Mouse (Mus musculus): Measurements from ENCODE around the gene Nln. TPM values are rescaled to one million over a fixed set of nuclear protein-coding genes. Genes with fewer than 3 reads are reported as not detected.

Nln gene
- 2.6 and 2.9 TPM in 2 replicates for polyA plus RNA-seq (2012; rRNA removed)

DNA sequence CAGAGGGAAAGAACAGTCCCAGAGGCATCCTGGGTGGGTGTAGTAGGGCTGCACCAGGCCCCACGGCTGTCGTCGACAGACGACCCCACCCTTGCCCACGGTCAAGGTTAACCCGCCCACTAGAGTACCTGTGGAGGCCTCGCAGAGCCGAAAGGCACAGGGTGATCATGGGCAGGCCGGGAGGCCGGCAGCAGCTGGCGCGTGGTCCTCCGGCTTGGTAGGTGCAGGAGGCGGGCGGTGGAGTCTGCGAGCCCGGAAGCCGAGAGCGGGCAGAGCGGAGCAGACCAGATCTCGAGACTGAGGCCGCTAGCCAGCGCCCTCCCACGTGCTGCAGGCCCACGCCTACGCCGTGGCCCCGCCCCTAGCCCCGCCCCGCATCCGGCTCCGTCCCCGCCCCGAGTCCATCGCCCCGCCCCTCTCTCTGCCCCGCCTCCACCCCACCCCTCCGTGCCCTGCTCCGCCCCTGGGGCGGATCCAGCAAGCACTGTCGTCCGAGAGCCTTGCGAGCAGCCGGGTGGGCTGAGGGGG lies at the start of gene Nln, which contains the start of gene Sgtb:
Gene Nln (minus strand): TSS at position 327 of the 528 bp plus-strand sequence.
Gene Sgtb (plus strand): TSS at position 454 of the 528 bp plus-strand sequence.
- no peaks in the 10 kb centered on the region for H3K36me3 ChIP-seq (ENCODE audit: control insufficient read depth, insufficient read depth, low read length)
- TF ChIP-seq POLR2A (IDR thresholded peaks at IDR 0.05; ENCODE audit: control insufficient read depth, extremely low read depth, insufficient read depth, low read length, poor library complexity) (no peak), CTCF (IDR thresholded peaks at IDR 0.05; ENCODE audit: borderline replicate concordance, control insufficient read depth, extremely low read depth, insufficient read depth, low read length, poor library complexity) (no peak)
- peak within 1 kb of the TSS; percentile 59 for H3K4me3 ChIP-seq (ENCODE audit: control insufficient read depth, insufficient read depth, low read length)
- under 1% methylated on average over 42 of the region's 44 CpGs for WGBS
- peak; percentile 71 for DNase-seq
- peaks cover 16% of the 10 kb centered on the region for H3K4me1 ChIP-seq (replicated peaks; ENCODE audit: control insufficient read depth, insufficient read depth, low read length)
- H3K27ac ChIP-seq (ENCODE audit: control insufficient read depth, insufficient read depth, low read length): no peak within 1 kb of the TSS
- no peaks in the 10 kb centered on the region for H3K27me3 ChIP-seq (ENCODE audit: control insufficient read depth, insufficient read depth, low read length)

DNA sequence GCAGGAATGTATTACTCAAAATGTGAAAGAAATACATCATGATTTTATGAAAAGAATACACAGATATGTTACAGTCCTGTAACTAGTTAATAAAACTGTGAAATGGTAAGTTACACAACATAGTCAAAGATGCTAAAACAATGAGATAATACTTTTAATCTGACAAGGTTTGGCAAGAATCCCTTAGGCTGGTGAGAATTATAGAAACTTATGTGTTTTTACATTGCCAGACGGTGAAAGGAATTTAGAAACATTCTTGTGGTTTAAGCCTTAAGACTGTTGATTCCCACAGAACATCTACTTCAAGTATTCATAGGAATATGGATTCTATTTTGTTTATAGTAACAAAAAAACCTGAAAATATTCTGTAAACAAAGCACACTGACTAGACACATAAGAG lies 46.3 kb upstream of the Nln start:
- no peak for DNase-seq
- Histone ChIP-seq H3K36me3 (ENCODE audit: control insufficient read depth, insufficient read depth, low read length) (peaks cover 49% of the 10 kb centered on the region), H3K4me3 (ENCODE audit: control insufficient read depth, insufficient read depth, low read length) (no peak overlapping the region), H3K4me1 (replicated peaks; ENCODE audit: control insufficient read depth, insufficient read depth, low read length) (no peaks in the 10 kb centered on the region), H3K27ac (ENCODE audit: control insufficient read depth, insufficient read depth, low read length) (no peak overlapping the region), H3K27me3 (ENCODE audit: control insufficient read depth, insufficient read depth, low read length) (no peaks in the 10 kb centered on the region)
- 96% methylated on average over 1 of the region's 1 CpGs for WGBS
- TF ChIP-seq CTCF (IDR thresholded peaks at IDR 0.05; ENCODE audit: borderline replicate concordance, control insufficient read depth, extremely low read depth, insufficient read depth, low read length, poor library complexity) (no peak), POLR2A (IDR thresholded peaks at IDR 0.05; ENCODE audit: control insufficient read depth, extremely low read depth, insufficient read depth, low read length, poor library complexity) (no peak)

GRCm38 (mm10) chr13:104155106-104155505 lies 45.7 kb upstream of the Nln start:
- WGBS: 97% methylated on average over 7 of the region's 7 CpGs
- Histone ChIP-seq H3K4me1 (replicated peaks; ENCODE audit: control insufficient read depth, insufficient read depth, low read length) (no peaks in the 10 kb centered on the region), H3K4me3 (ENCODE audit: control insufficient read depth, insufficient read depth, low read length) (no peak overlapping the region), H3K27me3 (ENCODE audit: control insufficient read depth, insufficient read depth, low read length) (no peaks in the 10 kb centered on the region), H3K36me3 (ENCODE audit: control insufficient read depth, insufficient read depth, low read length) (peaks cover 44% of the 10 kb centered on the region), H3K27ac (ENCODE audit: control insufficient read depth, insufficient read depth, low read length) (no peak overlapping the region)
- no peak for DNase-seq
- no peak for TF ChIP-seq CTCF (IDR thresholded peaks at IDR 0.05; ENCODE audit: borderline replicate concordance, control insufficient read depth, extremely low read depth, insufficient read depth, low read length, poor library complexity)
- no peak for TF ChIP-seq POLR2A (IDR thresholded peaks at IDR 0.05; ENCODE audit: control insufficient read depth, extremely low read depth, insufficient read depth, low read length, poor library complexity)

GRCm38 (mm10) chr13:104154180-104154579 lies 44.8 kb upstream of the Nln start:
- TF ChIP-seq POLR2A (IDR thresholded peaks at IDR 0.05; ENCODE audit: control insufficient read depth, extremely low read depth, insufficient read depth, low read length, poor library complexity) (no peak), CTCF (IDR thresholded peaks at IDR 0.05; ENCODE audit: borderline replicate concordance, control insufficient read depth, extremely low read depth, insufficient read depth, low read length, poor library complexity) (no peak)
- no peak overlapping the region for H3K4me3 ChIP-seq (ENCODE audit: control insufficient read depth, insufficient read depth, low read length)
- peaks cover 40% of the 10 kb centered on the region for H3K36me3 ChIP-seq (ENCODE audit: control insufficient read depth, insufficient read depth, low read length)
- no peaks in the 10 kb centered on the region for H3K4me1 ChIP-seq (replicated peaks; ENCODE audit: control insufficient read depth, insufficient read depth, low read length)
- DNase-seq: no peak
- WGBS: 96% methylated on average over 5 of the region's 5 CpGs
- no peak overlapping the region for H3K27ac ChIP-seq (ENCODE audit: control insufficient read depth, insufficient read depth, low read length)
- H3K27me3 ChIP-seq (ENCODE audit: control insufficient read depth, insufficient read depth, low read length): no peaks in the 10 kb centered on the region

DNA sequence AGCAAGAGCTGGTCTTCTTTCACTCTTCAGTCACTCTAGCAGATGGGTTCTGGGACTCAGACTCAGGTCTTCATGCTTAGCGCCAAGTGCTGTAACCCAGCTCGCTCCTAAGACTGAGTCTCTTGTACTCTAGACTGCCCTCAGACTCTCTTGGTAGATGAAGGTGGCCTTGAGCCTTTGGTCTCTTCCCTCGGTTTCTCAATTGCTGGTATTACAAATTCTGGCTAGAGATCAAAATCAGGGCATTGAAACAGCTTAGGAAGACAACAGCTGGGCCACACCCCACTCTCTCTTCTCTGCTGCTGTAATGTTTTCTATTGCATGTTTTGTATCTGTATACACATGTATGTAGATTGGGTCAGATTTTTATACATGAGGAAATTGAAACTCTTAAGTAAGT lies 36.2 kb upstream of the Nln start:
- Histone ChIP-seq H3K4me1 (replicated peaks; ENCODE audit: control insufficient read depth, insufficient read depth, low read length) (no peaks in the 10 kb centered on the region), H3K27me3 (ENCODE audit: control insufficient read depth, insufficient read depth, low read length) (no peaks in the 10 kb centered on the region), H3K27ac (ENCODE audit: control insufficient read depth, insufficient read depth, low read length) (no peak overlapping the region), H3K4me3 (ENCODE audit: control insufficient read depth, insufficient read depth, low read length) (no peak overlapping the region), H3K36me3 (ENCODE audit: control insufficient read depth, insufficient read depth, low read length) (peaks cover 61% of the 10 kb centered on the region)
- no peak for DNase-seq
- WGBS: 95% methylated on average over 3 of the region's 3 CpGs
- no peak for TF ChIP-seq CTCF (IDR thresholded peaks at IDR 0.05; ENCODE audit: borderline replicate concordance, control insufficient read depth, extremely low read depth, insufficient read depth, low read length, poor library complexity)
- no peak for TF ChIP-seq POLR2A (IDR thresholded peaks at IDR 0.05; ENCODE audit: control insufficient read depth, extremely low read depth, insufficient read depth, low read length, poor library complexity)

DNA sequence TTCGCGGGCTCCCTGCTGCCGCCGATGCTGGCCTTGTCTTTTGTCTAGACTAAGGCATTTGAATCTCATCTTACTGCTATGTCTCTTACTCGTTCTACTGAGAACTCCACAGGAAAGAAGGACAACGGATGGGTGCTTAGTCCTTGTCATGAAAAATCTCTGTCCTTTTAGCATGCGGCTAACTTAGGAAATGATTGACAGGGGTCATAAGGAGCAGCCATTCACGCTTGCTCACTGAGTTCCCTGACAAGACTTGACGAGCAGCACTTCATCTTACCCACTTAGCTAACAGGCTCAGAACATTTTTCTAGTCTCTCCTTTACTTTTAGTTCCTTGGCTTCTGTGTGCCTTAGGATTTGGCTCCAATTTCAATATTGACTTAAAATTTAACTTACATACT lies 35.5 kb upstream of the Nln start:
- Histone ChIP-seq H3K27ac (ENCODE audit: control insufficient read depth, insufficient read depth, low read length) (no peak overlapping the region), H3K4me1 (replicated peaks; ENCODE audit: control insufficient read depth, insufficient read depth, low read length) (0 out of 2 replicates have a peak, but pooled peaks cover 2% of the 10 kb centered on the region), H3K4me3 (ENCODE audit: control insufficient read depth, insufficient read depth, low read length) (no peak overlapping the region), H3K27me3 (ENCODE audit: control insufficient read depth, insufficient read depth, low read length) (no peaks in the 10 kb centered on the region), H3K36me3 (ENCODE audit: control insufficient read depth, insufficient read depth, low read length) (peaks cover 61% of the 10 kb centered on the region)
- TF ChIP-seq CTCF (IDR thresholded peaks at IDR 0.05; ENCODE audit: borderline replicate concordance, control insufficient read depth, extremely low read depth, insufficient read depth, low read length, poor library complexity): no peak
- TF ChIP-seq POLR2A (IDR thresholded peaks at IDR 0.05; ENCODE audit: control insufficient read depth, extremely low read depth, insufficient read depth, low read length, poor library complexity): no peak
- no peak for DNase-seq
- WGBS: 94% methylated on average over 9 of the region's 9 CpGs

Measured in thymus, adult 2 months (tissue).